Mouse (Mus musculus) intestine, postnatal 0 days (tissue): Measurements from ENCODE around the gene B3gat3. TPM values are rescaled to one million over a fixed set of nuclear protein-coding genes. Genes with fewer than 3 reads are reported as not detected.

Experiments
- ATAC-seq: fragments of 200-750 bp; cut with Nextera tagmentation; 2 replicates; pipeline ENCODE4 v1.8.0; 2017; ENCODE audit warnings: mild to moderate bottlenecking, moderate TSS enrichment, moderate library complexity
- H3K27ac ChIP-seq: fragments of 300-500 bp; sonication (generic); 2 replicates; pipeline ENCODE4 v1.5.1; 2014; ENCODE audit warnings: mild to moderate bottlenecking, low read depth, low read length, moderate library complexity
- H3K27me3 ChIP-seq: fragments of 300-500 bp; sonication (generic); replicated peaks from 2 replicates; pipeline ENCODE4 v1.6.1; 2014; ENCODE audit warnings: low read length, mixed read lengths; ENCODE audit not compliant: control insufficient read depth, insufficient read depth
- H3K36me3 ChIP-seq: fragments of 300-500 bp; sonication (generic); 2 replicates; pipeline ENCODE4 v1.6.1; 2014; ENCODE audit warnings: mild to moderate bottlenecking, moderate library complexity; ENCODE audit not compliant: control insufficient read depth, insufficient read depth
- H3K4me1 ChIP-seq: fragments of 300-500 bp; sonication (generic); replicated peaks from 2 replicates; pipeline ENCODE4 v1.6.1; 2014; ENCODE audit warnings: antibody characterized with exemption, low read length, mixed read lengths; ENCODE audit not compliant: control insufficient read depth, insufficient read depth
- H3K4me2 ChIP-seq: fragments of 300-500 bp; sonication (generic); replicated peaks from 2 replicates; pipeline ENCODE4 v1.6.1; 2014; ENCODE audit warnings: low read depth, mild to moderate bottlenecking, moderate library complexity
- H3K4me3 ChIP-seq: fragments of 300-500 bp; sonication (generic); 2 replicates; pipeline ENCODE4 v1.5.1; 2014; ENCODE audit warnings: low read depth, low read length
- H3K9ac ChIP-seq: fragments of 300-500 bp; sonication (generic); 2 replicates; pipeline ENCODE4 v1.6.1; 2014; ENCODE audit warnings: mild to moderate bottlenecking, low read depth, low read length
- H3K9me3 ChIP-seq: fragments of 300-500 bp; sonication (generic); 2 replicates; pipeline ENCODE4 v1.6.1; 2016; ENCODE audit warnings: mixed run types; ENCODE audit not compliant: control insufficient read depth
- CTCF ChIP-seq: sonication (generic); IDR thresholded peaks from 2 replicates; pipeline ENCODE4 v1.5.1; 2016; ENCODE audit warnings: low read depth, mild to moderate bottlenecking, control low read depth, antibody characterized with exemption, moderate library complexity
- WGBS: fragments of 180-500 bp; shearing (Covaris S2); extraction: QIAGEN DNeasy Blood & Tissue Kit; methylation state at CpG from one replicate; pipeline ENCODE4 v1.1.7; 2014; 5-methylcytosine and 5-hydroxymethylcytosine counted together
- polyA plus RNA-seq: library from polyadenylated mRNA; unstranded; fragments of >200 nt; fragmentation: Nextera tagmentation; extraction: Ambion mirVana; gene quantifications from 2 replicates; pipeline ENCODE4 v1.2.1, GENCODE M21; 2015

B3gat3 gene
- polyA plus RNA-seq, 1 experiment from 2014 or later: 36.6 TPM

DNA sequence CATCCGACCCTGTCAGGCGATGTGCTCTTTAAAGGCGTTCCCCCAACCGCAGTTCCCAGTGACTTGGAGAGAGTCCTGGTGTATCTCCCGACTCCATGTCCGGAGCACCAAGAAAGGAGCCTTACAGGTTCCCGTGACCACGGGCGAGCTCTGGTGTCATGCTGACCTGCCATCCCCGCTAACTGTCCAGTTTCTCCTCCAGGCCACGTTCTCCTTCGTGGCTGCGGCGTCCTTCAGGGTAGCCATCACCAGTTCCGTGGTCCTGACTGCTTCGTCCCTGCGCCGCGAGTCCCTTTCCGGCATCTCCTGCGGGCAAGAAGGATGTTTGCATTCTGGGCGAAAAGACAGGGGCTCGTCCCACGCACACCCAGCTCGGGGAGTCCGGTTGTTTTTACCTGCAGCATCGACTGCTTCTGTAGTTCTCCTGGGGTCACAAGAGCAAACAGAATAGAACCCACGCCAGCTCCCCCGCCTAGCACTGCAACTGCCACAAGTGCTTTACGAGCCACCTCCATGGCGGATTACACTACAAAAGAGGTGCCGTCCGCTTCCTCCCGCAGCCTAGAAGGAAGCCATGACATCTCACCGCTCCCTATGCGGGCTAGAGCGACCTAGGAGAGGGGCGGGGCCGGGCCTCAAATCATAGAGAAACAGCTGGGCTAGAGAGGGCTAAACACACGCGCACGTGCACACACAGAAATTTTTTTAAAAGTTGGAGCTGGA, 39.7 kb upstream of the B3gat3 start, which contains the start of gene Uqcc3:
Gene Uqcc3 (minus strand): TSS at position 613 of the 723 bp plus-strand sequence.
- TF ChIP-seq CTCF: no peak
- no peaks in the 10 kb centered on the region for H3K4me1 ChIP-seq
- H3K9ac ChIP-seq: peak within 1 kb of the TSS; percentile 78
- no peaks in the 10 kb centered on the region for H3K27me3 ChIP-seq
- peaks cover 20% of the 10 kb centered on the region for H3K36me3 ChIP-seq
- peak within 1 kb of the TSS; percentile 55 for H3K27ac ChIP-seq
- no peaks in the 10 kb centered on the region for H3K9me3 ChIP-seq
- H3K4me3 ChIP-seq: peak within 1 kb of the TSS; percentile 61
- H3K4me2 ChIP-seq: peak within 1 kb of the TSS; percentile 81
- under 1% methylated on average over 42 of the region's 42 CpGs for WGBS
- peak; percentile 93 for ATAC-seq

DNA sequence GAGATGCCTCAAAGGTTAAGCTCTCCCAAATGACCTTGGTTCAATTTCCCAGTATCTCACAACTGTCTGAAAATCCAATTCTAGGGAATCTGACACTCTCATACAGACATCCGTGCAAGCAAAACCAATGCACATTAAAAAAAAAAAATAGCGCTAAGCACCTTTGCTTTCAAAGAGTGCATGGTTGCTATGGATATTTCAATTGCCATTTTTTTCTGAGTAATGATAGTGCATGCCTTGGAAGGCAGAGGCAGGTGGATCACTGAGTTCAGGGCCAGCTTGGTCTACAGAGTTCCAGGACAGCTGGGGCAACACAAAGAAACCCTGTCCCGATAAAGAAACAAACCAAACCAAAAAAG, 39.2 kb upstream of the B3gat3 start:
- H3K9ac ChIP-seq: peak overlapping the region; percentile 78
- no peak for TF ChIP-seq CTCF
- H3K4me3 ChIP-seq: peak overlapping the region; percentile 61
- WGBS: 14% methylated on average over 3 of the region's 3 CpGs
- no peak overlapping the region for H3K27ac ChIP-seq
- peak; percentile 26; the same call in 1 of the 2 replicates for ATAC-seq
- H3K4me2 ChIP-seq: peak overlapping the region; percentile 81
- peaks cover 15% of the 10 kb centered on the region for H3K36me3 ChIP-seq
- no peaks in the 10 kb centered on the region for H3K27me3 ChIP-seq
- H3K4me1 ChIP-seq: no peaks in the 10 kb centered on the region
- H3K9me3 ChIP-seq: no peaks in the 10 kb centered on the region

DNA sequence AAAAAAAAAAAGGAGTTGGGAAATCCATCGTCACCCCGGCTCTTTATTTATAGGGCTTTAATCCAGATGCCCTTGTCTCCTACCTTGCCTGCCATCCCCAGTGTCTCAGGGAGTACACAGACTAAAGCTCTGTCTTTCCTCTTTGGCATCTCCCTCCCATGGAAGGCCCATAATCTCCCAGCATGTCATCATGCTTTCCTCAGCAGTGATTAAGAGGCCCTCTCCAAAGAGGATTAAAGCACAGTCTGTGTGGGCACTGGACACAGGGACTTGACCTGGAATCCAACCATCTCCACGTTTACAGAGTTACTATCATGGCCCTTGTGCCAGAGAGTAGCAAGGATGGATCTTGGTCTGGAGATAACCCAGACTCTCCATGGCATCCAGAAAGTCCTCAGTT, 36.6 kb upstream of the B3gat3 start, which contains the start of the genes Lbhd1 and Gm49403:
Gene Lbhd1 (plus strand): TSS at position 117 of the 400 bp plus-strand sequence.
Gene Gm49403 (plus strand): TSS at position 315 of the 400 bp plus-strand sequence.
- H3K4me3 ChIP-seq: no peak within 1 kb of the TSS
- no peak for ATAC-seq
- H3K36me3 ChIP-seq: no peaks in the 10 kb centered on the region
- 0 out of 2 replicates have a peak, but pooled peaks cover 3% of the 10 kb centered on the region for H3K4me1 ChIP-seq
- no peak within 1 kb of the TSS for H3K9ac ChIP-seq
- no peak for TF ChIP-seq CTCF
- H3K4me2 ChIP-seq: no peak within 1 kb of the TSS
- H3K27ac ChIP-seq: no peak within 1 kb of the TSS
- no peaks in the 10 kb centered on the region for H3K27me3 ChIP-seq
- H3K9me3 ChIP-seq: no peaks in the 10 kb centered on the region
- WGBS: 75% methylated on average over 3 of the region's 3 CpGs

DNA sequence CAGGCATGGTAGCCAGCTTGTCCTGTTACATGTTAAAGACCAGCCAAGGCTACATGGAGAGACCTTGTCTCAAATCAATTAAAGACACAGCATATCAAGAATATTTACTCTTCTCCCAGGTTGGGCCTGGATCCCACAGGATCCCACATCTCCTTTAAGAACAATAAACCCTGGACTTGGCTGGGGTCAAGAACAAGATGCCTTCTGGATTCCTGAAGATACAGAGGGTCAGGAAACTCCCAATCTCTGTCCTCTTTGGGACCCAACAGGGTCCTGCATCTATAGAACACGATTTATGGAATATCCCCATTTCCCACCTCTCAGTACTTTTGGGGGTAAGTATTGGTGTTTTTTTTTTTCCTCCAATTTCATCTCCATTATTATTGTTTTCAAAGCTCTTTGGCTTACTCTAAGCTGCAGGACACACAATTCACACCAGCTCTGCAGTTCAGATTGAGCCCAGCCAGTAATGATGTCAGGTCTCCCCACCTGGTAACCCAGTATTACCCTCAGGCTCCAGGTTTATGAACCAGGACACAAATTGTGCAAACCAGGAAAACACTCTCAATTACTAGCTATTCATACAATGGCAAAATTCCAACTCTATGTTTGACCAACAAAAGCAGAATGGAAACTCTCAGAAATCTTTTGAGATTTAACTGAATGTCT, 33.1 kb upstream of the B3gat3 start:
- no peak overlapping the region for H3K4me3 ChIP-seq
- no peak for ATAC-seq
- WGBS: 52% methylated on average over 1 of the region's 1 CpGs
- no peak overlapping the region for H3K27ac ChIP-seq
- no peak for TF ChIP-seq CTCF
- peaks cover 11% of the 10 kb centered on the region for H3K36me3 ChIP-seq
- no peaks in the 10 kb centered on the region for H3K9me3 ChIP-seq
- H3K4me1 ChIP-seq: 0 out of 2 replicates have a peak, but pooled peaks cover 3% of the 10 kb centered on the region
- no peaks in the 10 kb centered on the region for H3K27me3 ChIP-seq
- H3K4me2 ChIP-seq: no peak overlapping the region
- no peak overlapping the region for H3K9ac ChIP-seq

DNA sequence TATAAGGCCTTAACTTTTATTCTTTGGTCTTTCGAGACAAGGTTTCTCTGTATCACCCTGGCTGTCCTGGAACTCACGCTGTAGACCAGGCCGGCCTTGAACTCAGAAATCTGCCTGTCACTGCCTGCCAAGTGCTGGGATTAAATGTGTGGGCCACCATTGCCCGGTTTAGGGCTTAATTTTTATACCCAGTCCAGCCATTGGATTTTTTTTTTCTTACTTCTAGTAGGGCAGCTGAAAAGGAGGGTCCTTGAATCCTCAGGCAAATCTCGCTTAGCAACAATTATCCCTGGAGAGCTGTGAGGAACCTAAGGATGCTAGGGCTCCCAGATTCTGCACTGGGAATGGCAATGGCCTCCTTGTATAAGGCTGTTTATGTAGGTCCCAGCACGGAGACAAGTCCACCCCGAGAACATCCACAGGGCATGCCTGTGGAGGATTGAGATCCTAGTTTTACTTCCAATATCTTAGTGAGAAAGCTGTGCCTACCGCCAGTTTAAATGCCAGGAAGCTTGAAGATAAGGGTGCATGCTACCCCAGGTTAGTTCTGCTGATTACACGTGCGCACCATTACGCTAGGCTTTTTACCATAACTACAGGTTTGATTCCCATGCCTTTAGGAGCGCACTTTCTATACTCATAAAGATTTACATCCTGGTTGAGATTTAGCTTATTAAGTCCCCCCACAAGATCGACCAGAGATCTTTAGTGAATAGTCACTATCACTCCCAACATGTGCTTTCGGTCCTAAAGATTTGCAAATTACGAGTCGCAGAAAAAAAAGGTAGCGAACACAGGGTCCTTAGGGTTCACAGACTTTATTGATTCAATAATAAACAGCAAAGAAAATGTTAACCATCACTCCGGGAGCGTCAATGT, 32.4 kb upstream of the B3gat3 start:
- peak overlapping the region; percentile 66 for H3K4me2 ChIP-seq
- WGBS: 15% methylated on average over 19 of the region's 19 CpGs
- no peak for TF ChIP-seq CTCF
- H3K9me3 ChIP-seq: no peaks in the 10 kb centered on the region
- peak overlapping the region; percentile 65 for H3K9ac ChIP-seq
- peak overlapping the region; percentile 65; the same call in 1 of the 2 replicates for H3K27ac ChIP-seq
- H3K4me3 ChIP-seq: peak overlapping the region; percentile 67
- H3K27me3 ChIP-seq: no peaks in the 10 kb centered on the region
- peaks cover 11% of the 10 kb centered on the region for H3K36me3 ChIP-seq
- 0 out of 2 replicates have a peak, but pooled peaks cover 3% of the 10 kb centered on the region for H3K4me1 ChIP-seq
- no peak for ATAC-seq
